Mouse (Mus musculus) liver, postnatal 0 days (tissue): Measurements from ENCODE around the gene Epas1. TPM values are rescaled to one million over a fixed set of nuclear protein-coding genes. Genes with fewer than 3 reads are reported as not detected.
A peak's percentile ranks its signal among the peaks of the same experiment; 100 is the strongest.

Source experiments
- ATAC-seq: fragments of 200-750 bp; cut with Nextera tagmentation; 2 replicates; pipeline ENCODE4 v1.8.0; 2017; ENCODE audit warnings: mild to moderate bottlenecking, moderate library complexity
- DNase-seq: peaks from one replicate; pipeline ENCODE4 v3.0.0-alpha.2; 2016
- H3K27ac ChIP-seq: fragments of 300-500 bp; sonication (generic); 2 replicates; pipeline ENCODE4 v1.5.1; 2014; ENCODE audit warnings: antibody characterized with exemption, moderate library complexity, mild to moderate bottlenecking, low read depth
- H3K27me3 ChIP-seq: fragments of 300-500 bp; sonication (generic); 2 replicates; pipeline ENCODE4 v1.6.1; 2014; ENCODE audit warnings: low read length, control low read depth, mixed read lengths; ENCODE audit not compliant: insufficient read depth
- H3K36me3 ChIP-seq: fragments of 300-500 bp; sonication (generic); replicated peaks from 2 replicates; pipeline ENCODE4 v1.6.1; 2014; ENCODE audit warnings: mild to moderate bottlenecking, control low read depth, low read length, moderate library complexity, mixed read lengths; ENCODE audit not compliant: insufficient read depth
- H3K4me1 ChIP-seq: fragments of 300-500 bp; sonication (generic); 2 replicates; pipeline ENCODE4 v1.6.1; 2014; ENCODE audit warnings: antibody characterized with exemption, mild to moderate bottlenecking, control low read depth; ENCODE audit not compliant: insufficient read depth
- H3K4me2 ChIP-seq: fragments of 300-500 bp; sonication (generic); 2 replicates; pipeline ENCODE4 v1.6.1; 2014; ENCODE audit warnings: low read depth, mild to moderate bottlenecking, low read length, moderate library complexity, mixed read lengths
- H3K4me3 ChIP-seq: fragments of 300-500 bp; sonication (generic); 2 replicates; pipeline ENCODE4 v1.5.1; 2014; ENCODE audit warnings: low read depth, low read length
- H3K9ac ChIP-seq: fragments of 300-500 bp; sonication (generic); replicated peaks from 2 replicates; pipeline ENCODE4 v1.6.1; 2014; ENCODE audit warnings: mild to moderate bottlenecking, moderate library complexity
- H3K9me3 ChIP-seq: fragments of 300-500 bp; sonication (generic); 2 replicates; pipeline ENCODE4 v1.6.1; 2016; ENCODE audit warnings: mild to moderate bottlenecking, control low read depth, low read length, mixed read lengths
- CTCF ChIP-seq: sonication (generic); IDR thresholded peaks from 2 replicates; pipeline ENCODE4 v1.5.1; 2016; ENCODE audit warnings: antibody characterized with exemption, low read depth
- EP300 ChIP-seq: IDR thresholded peaks from 2 replicates; pipeline ENCODE4 v1.6.1; 2016; ENCODE audit warnings: antibody characterized with exemption, low read depth, mild to moderate bottlenecking
- WGBS: fragments of 180-500 bp; shearing (Covaris S2); extraction: QIAGEN DNeasy Blood & Tissue Kit; methylation state at CpG from one replicate; pipeline ENCODE4 v1.1.7; 2014; ENCODE audit not compliant: insufficient replicate concordance; 5-methylcytosine and 5-hydroxymethylcytosine counted together
- polyA plus RNA-seq: library from polyadenylated mRNA; unstranded; fragments of >200 nt; fragmentation: Nextera tagmentation; extraction: Ambion mirVana; gene quantifications from 2 replicates; pipeline ENCODE4 v1.2.1, GENCODE M21; 2015

Epas1 gene
- polyA plus RNA-seq, 1 experiment from 2014 or later: 8.2 TPM

GRCm38 (mm10) chr17:86826376-86826775, 72.9 kb downstream of the Epas1 start:
- Histone ChIP-seq H3K4me2 (no peak overlapping the region), H3K36me3 (peaks cover 60% of the 10 kb centered on the region), H3K27me3 (no peaks in the 10 kb centered on the region), H3K27ac (no peak overlapping the region), H3K9me3 (no peaks in the 10 kb centered on the region), H3K4me1 (no peaks in the 10 kb centered on the region), H3K9ac (no peak overlapping the region), H3K4me3 (no peak overlapping the region)
- WGBS: 79% methylated on average over 17 of the region's 17 CpGs
- DNase-seq (peak; percentile 12), ATAC-seq (no peak)
- no peak for TF ChIP-seq CTCF
- no peak for TF ChIP-seq EP300

- Histone ChIP-seq H3K27ac (no peak overlapping the region), H3K27me3 (no peaks in the 10 kb centered on the region), H3K4me2 (no peak overlapping the region), H3K36me3 (peaks cover 58% of the 10 kb centered on the region), H3K4me3 (no peak overlapping the region), H3K9ac (no peak overlapping the region), H3K9me3 (no peaks in the 10 kb centered on the region), H3K4me1 (no peaks in the 10 kb centered on the region)
- 86% methylated on average over 19 of the region's 19 CpGs for WGBS
- ATAC-seq (no peak), DNase-seq (peak; percentile 10)
- no peak for TF ChIP-seq CTCF
- TF ChIP-seq EP300: no peak
Measured at GRCm38 (mm10) chr17:86827391-86828165, 74.1 kb downstream of the Epas1 start.

- H3K4me1 ChIP-seq: no peaks in the 10 kb centered on the region
- H3K4me3 ChIP-seq: no peak overlapping the region
- WGBS: 86% methylated on average over 11 of the region's 11 CpGs
- H3K27me3 ChIP-seq: no peaks in the 10 kb centered on the region
- ATAC-seq (no peak), DNase-seq (peak; percentile 9)
- TF ChIP-seq CTCF: no peak
- H3K27ac ChIP-seq: no peak overlapping the region
- no peak overlapping the region for H3K9ac ChIP-seq
- no peaks in the 10 kb centered on the region for H3K9me3 ChIP-seq
- no peak overlapping the region for H3K4me2 ChIP-seq
- peaks cover 56% of the 10 kb centered on the region for H3K36me3 ChIP-seq
Measured at GRCm38 (mm10) chr17:86828500-86828899, 75.0 kb downstream of the Epas1 start.

- WGBS: 82% methylated on average over 13 of the region's 13 CpGs
- TF ChIP-seq CTCF: no peak
- no peak for TF ChIP-seq EP300
Measured at GRCm38 (mm10) chr17:86829383-86830175, 76.1 kb downstream of the Epas1 start.

GRCm38 (mm10) chr17:86830893-86831292, 77.4 kb downstream of the Epas1 start:
- H3K9ac ChIP-seq: no peak overlapping the region
- DNase-seq (no peak), ATAC-seq (no peak)
- no peaks in the 10 kb centered on the region for H3K4me1 ChIP-seq
- no peak for TF ChIP-seq CTCF
- no peak for TF ChIP-seq EP300
- H3K9me3 ChIP-seq: no peaks in the 10 kb centered on the region
- H3K27ac ChIP-seq: no peak overlapping the region
- H3K4me2 ChIP-seq: no peak overlapping the region
- no peaks in the 10 kb centered on the region for H3K27me3 ChIP-seq
- H3K36me3 ChIP-seq: peaks cover 35% of the 10 kb centered on the region
- 86% methylated on average over 12 of the region's 12 CpGs for WGBS
- H3K4me3 ChIP-seq: no peak overlapping the region

More at GRCm38 (mm10) chr17:86829383-86830175, 76.1 kb downstream of the Epas1 start:
- Histone ChIP-seq H3K27me3 (no peaks in the 10 kb centered on the region), H3K4me1 (no peaks in the 10 kb centered on the region), H3K9me3 (no peaks in the 10 kb centered on the region), H3K4me2 (no peak overlapping the region), H3K27ac (no peak overlapping the region), H3K36me3 (peaks cover 46% of the 10 kb centered on the region), H3K4me3 (no peak overlapping the region), H3K9ac (no peak overlapping the region)
- DNase-seq (no peak), ATAC-seq (no peak)

GRCm38 (mm10) chr17:86832562-86833327, 79.2 kb downstream of the Epas1 start:
- DNase-seq: peak; percentile 61
- no peaks in the 10 kb centered on the region for H3K27me3 ChIP-seq
- no peak overlapping the region for H3K9ac ChIP-seq
- peak; percentile 85 for TF ChIP-seq CTCF
- no peak for TF ChIP-seq EP300
- no peak overlapping the region for H3K27ac ChIP-seq
- no peak overlapping the region for H3K4me2 ChIP-seq
- no peak overlapping the region for H3K4me3 ChIP-seq
- no peaks in the 10 kb centered on the region for H3K4me1 ChIP-seq
- H3K9me3 ChIP-seq: no peaks in the 10 kb centered on the region
- WGBS: 64% methylated on average over 19 of the region's 19 CpGs
- peaks cover 28% of the 10 kb centered on the region for H3K36me3 ChIP-seq
- ATAC-seq: 0 out of 2 replicates have a peak, but pooled peaks have one; percentile 37
